Mouse (Mus musculus): ENCODE results near the gene Dbf4. TPM values are rescaled to one million over a fixed set of nuclear protein-coding genes. Genes with fewer than 3 reads are reported as not detected.

The Dbf4 gene
- polyA plus RNA-seq, 1 experiment from 2014 or later, result 13.9 TPM

DNA sequence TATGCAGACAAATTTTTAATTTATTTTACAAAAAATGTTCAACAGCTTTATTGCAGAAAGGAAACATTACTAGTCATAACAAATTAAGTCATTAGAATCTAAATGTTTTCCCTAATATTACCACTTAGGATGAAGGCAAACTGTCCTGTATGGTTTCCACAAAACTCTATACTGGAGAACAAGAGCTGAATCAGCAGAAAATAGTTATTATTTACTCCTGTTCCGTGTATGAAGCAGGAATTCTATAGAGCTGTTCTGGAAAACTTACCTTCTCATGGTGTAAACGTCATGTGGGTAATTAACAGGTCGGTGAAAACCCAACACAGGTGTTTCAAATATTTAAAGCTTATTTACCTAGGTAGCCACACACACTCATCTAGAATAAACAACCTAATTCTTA lies 1.1 kb downstream of the Dbf4 start:
- ATAC-seq (ENCODE audit: low FRiP score), result no peak
- H3K4me2 ChIP-seq (replicated peaks), result peak overlapping the region; percentile 87
- 17% methylated on average over 3 of the region's 3 CpGs for WGBS
- no peak overlapping the region for H3K27ac ChIP-seq
- H3K9me3 ChIP-seq (ENCODE audit: control insufficient read depth, low read length), result no peaks in the 10 kb centered on the region
- peak overlapping the region; percentile 84 for H3K4me3 ChIP-seq (replicated peaks; ENCODE audit: low read length)
- H3K36me3 ChIP-seq (replicated peaks; ENCODE audit: control insufficient read depth, insufficient read depth), result 0 out of 2 replicates have a peak, but pooled peaks cover 3% of the 10 kb centered on the region
- peak overlapping the region; percentile 82; the same call in 1 of the 2 replicates for H3K9ac ChIP-seq
- DNase-seq (ENCODE audit: low spot score), result no peak
- H3K27me3 ChIP-seq (ENCODE audit: control insufficient read depth, insufficient read depth, low read length), result no peaks in the 10 kb centered on the region
- peaks cover 12% of the 10 kb centered on the region for H3K4me1 ChIP-seq (replicated peaks; ENCODE audit: control insufficient read depth, insufficient read depth, low read length)

DNA sequence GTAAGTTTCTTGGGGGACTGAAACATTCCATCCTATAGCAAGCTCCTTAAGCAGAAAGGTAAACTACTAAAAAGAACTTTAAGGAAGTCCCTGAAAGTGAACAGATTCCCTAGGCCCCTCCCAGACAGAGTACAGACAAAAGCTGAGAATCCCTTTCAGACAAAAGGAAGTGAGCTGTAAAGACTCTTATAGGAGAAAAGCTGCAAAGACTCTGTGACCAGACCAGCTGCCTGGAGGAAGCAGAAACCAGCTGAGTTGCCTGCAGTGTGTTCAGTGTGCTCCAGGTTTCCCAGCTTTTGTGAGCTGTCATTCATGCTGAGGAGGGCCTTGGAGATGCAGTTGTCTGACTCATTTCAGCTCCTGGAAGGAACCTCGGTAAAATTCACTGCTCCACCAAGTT lies 5.1 kb downstream of the Dbf4 start:
- no peak overlapping the region for H3K4me3 ChIP-seq (replicated peaks; ENCODE audit: low read length)
- H3K27ac ChIP-seq, result no peak overlapping the region
- 25% methylated on average over 1 of the region's 1 CpGs for WGBS
- no peak for ATAC-seq (ENCODE audit: low FRiP score)
- H3K4me2 ChIP-seq (replicated peaks), result no peak overlapping the region
- peaks cover 3% of the 10 kb centered on the region; the same call in 1 of the 2 replicates for H3K36me3 ChIP-seq (replicated peaks; ENCODE audit: control insufficient read depth, insufficient read depth)
- H3K4me1 ChIP-seq (replicated peaks; ENCODE audit: control insufficient read depth, insufficient read depth, low read length), result peaks cover 5% of the 10 kb centered on the region
- no peak for DNase-seq (ENCODE audit: low spot score)
- H3K9me3 ChIP-seq (ENCODE audit: control insufficient read depth, low read length), result no peaks in the 10 kb centered on the region
- no peak overlapping the region for H3K9ac ChIP-seq
- no peaks in the 10 kb centered on the region for H3K27me3 ChIP-seq (ENCODE audit: control insufficient read depth, insufficient read depth, low read length)

DNA sequence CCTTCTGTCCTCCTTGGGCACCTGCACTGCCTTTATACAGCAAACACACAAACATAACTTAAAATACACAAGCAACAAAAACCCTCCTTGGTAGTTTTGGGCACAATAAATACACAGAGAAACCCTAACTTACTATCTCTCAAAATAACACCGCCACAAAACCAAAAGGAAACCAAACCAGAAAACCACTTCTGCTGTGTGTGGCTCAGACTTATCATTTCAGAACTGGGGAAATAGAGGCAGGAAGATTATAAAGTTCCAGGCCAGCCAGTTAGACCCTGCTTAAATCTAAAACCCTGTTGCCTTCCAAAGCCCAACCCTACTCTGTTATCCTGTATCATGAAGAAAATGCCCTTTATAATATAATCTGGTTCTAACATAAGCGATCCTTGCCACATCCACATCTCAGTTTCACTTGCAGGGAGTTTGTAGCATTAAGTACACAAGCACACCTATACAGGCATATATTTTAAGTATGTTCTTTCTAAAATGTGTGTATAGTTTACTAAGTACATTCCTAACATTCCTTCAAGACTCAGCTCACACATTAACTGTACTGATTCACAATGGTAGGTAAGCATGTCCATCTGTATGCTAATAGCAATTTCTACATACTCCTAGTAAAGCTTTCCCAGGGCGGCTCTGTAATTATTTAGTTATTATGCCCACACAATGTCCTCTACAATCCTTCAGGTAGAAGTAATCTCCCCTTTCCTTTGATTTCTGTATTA lies 5.7 kb downstream of the Dbf4 start:
- H3K36me3 ChIP-seq (replicated peaks; ENCODE audit: control insufficient read depth, insufficient read depth), result peaks cover 5% of the 10 kb centered on the region
- H3K27me3 ChIP-seq (ENCODE audit: control insufficient read depth, insufficient read depth, low read length), result no peaks in the 10 kb centered on the region
- peaks cover 5% of the 10 kb centered on the region for H3K4me1 ChIP-seq (replicated peaks; ENCODE audit: control insufficient read depth, insufficient read depth, low read length)
- ATAC-seq (ENCODE audit: low FRiP score), result no peak
- no peak for DNase-seq (ENCODE audit: low spot score)
- no peak overlapping the region for H3K4me2 ChIP-seq (replicated peaks)
- no peak overlapping the region for H3K27ac ChIP-seq
- WGBS, result 95% methylated on average over 3 of the region's 3 CpGs
- no peak overlapping the region for H3K4me3 ChIP-seq (replicated peaks; ENCODE audit: low read length)
- H3K9me3 ChIP-seq (ENCODE audit: control insufficient read depth, low read length), result no peaks in the 10 kb centered on the region
- H3K9ac ChIP-seq, result no peak overlapping the region

- H3K4me2 ChIP-seq (replicated peaks), result no peak overlapping the region
- peaks cover 33% of the 10 kb centered on the region for H3K36me3 ChIP-seq (replicated peaks; ENCODE audit: control insufficient read depth, insufficient read depth)
- 93% methylated on average over 4 of the region's 4 CpGs for WGBS
- no peaks in the 10 kb centered on the region for H3K9me3 ChIP-seq (ENCODE audit: control insufficient read depth, low read length)
- H3K27ac ChIP-seq, result no peak overlapping the region
- no peaks in the 10 kb centered on the region for H3K4me1 ChIP-seq (replicated peaks; ENCODE audit: control insufficient read depth, insufficient read depth, low read length)
- ATAC-seq (ENCODE audit: low FRiP score) (no peak), DNase-seq (ENCODE audit: low spot score) (no peak)
- H3K27me3 ChIP-seq (ENCODE audit: control insufficient read depth, insufficient read depth, low read length), result no peaks in the 10 kb centered on the region
- H3K4me3 ChIP-seq (replicated peaks; ENCODE audit: low read length), result no peak overlapping the region
- H3K9ac ChIP-seq, result no peak overlapping the region
These were observed 13.8 kb downstream of the Dbf4 start for GRCm38 (mm10) chr5:8408746-8409145.

- Histone ChIP-seq H3K27ac (no peak overlapping the region), H3K36me3 (replicated peaks; ENCODE audit: control insufficient read depth, insufficient read depth) (peaks cover 46% of the 10 kb centered on the region), H3K4me1 (replicated peaks; ENCODE audit: control insufficient read depth, insufficient read depth, low read length) (no peaks in the 10 kb centered on the region), H3K9ac (no peak overlapping the region), H3K4me2 (replicated peaks) (no peak overlapping the region), H3K9me3 (ENCODE audit: control insufficient read depth, low read length) (no peaks in the 10 kb centered on the region), H3K27me3 (ENCODE audit: control insufficient read depth, insufficient read depth, low read length) (no peaks in the 10 kb centered on the region), H3K4me3 (replicated peaks; ENCODE audit: low read length) (no peak overlapping the region)
- ATAC-seq (ENCODE audit: low FRiP score) (no peak), DNase-seq (ENCODE audit: low spot score) (no peak)
- WGBS, result 95% methylated on average over 13 of the region's 13 CpGs
These were observed 24.8 kb downstream of the Dbf4 start for GRCm38 (mm10) chr5:8397587-8398249.

GRCm38 (mm10) chr5:8393891-8394583 lies 28.5 kb downstream of the Dbf4 start:
- Histone ChIP-seq H3K4me1 (replicated peaks; ENCODE audit: control insufficient read depth, insufficient read depth, low read length) (no peaks in the 10 kb centered on the region), H3K4me2 (replicated peaks) (no peak overlapping the region), H3K27me3 (ENCODE audit: control insufficient read depth, insufficient read depth, low read length) (no peaks in the 10 kb centered on the region), H3K9ac (no peak overlapping the region), H3K4me3 (replicated peaks; ENCODE audit: low read length) (no peak overlapping the region), H3K9me3 (ENCODE audit: control insufficient read depth, low read length) (no peaks in the 10 kb centered on the region), H3K27ac (no peak overlapping the region), H3K36me3 (replicated peaks; ENCODE audit: control insufficient read depth, insufficient read depth) (peaks cover 22% of the 10 kb centered on the region)
- ATAC-seq (ENCODE audit: low FRiP score) (no peak), DNase-seq (ENCODE audit: low spot score) (no peak)
- 84% methylated on average over 1 of the region's 1 CpGs for WGBS

- no peak overlapping the region for H3K4me2 ChIP-seq (replicated peaks)
- no peaks in the 10 kb centered on the region for H3K27me3 ChIP-seq (ENCODE audit: control insufficient read depth, insufficient read depth, low read length)
- H3K9me3 ChIP-seq (ENCODE audit: control insufficient read depth, low read length), result no peaks in the 10 kb centered on the region
- no peaks in the 10 kb centered on the region for H3K4me1 ChIP-seq (replicated peaks; ENCODE audit: control insufficient read depth, insufficient read depth, low read length)
- DNase-seq (ENCODE audit: low spot score), result no peak
- H3K27ac ChIP-seq, result no peak overlapping the region
- ATAC-seq (ENCODE audit: low FRiP score), result no peak
- no peak overlapping the region for H3K9ac ChIP-seq
- H3K4me3 ChIP-seq (replicated peaks; ENCODE audit: low read length), result no peak overlapping the region
- H3K36me3 ChIP-seq (replicated peaks; ENCODE audit: control insufficient read depth, insufficient read depth), result no peaks in the 10 kb centered on the region
- WGBS, result 88% methylated on average over 5 of the region's 5 CpGs
These were observed 48.1 kb downstream of the Dbf4 start for GRCm38 (mm10) chr5:8374297-8374906.

DNA sequence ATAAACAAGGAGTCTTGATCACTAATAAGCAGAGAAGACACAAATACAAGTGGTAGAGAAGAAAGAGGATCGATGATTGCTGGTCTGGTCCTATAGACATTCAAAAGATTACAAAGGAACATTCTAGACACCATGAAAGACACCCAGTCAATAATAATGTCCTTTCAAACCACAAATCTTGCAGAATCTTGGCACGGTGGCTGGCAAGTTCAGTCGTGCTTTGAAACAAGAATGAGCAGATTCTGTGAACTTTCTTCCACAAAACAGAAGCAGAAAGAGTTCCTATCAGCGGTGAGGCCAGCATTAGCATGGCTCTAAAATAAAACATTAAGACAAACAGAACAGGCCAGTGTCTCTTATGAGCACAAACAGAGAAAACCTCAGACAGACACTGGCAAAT lies 49.1 kb downstream of the Dbf4 start:
- Histone ChIP-seq H3K4me2 (replicated peaks) (no peak overlapping the region), H3K27ac (no peak overlapping the region), H3K9me3 (ENCODE audit: control insufficient read depth, low read length) (no peaks in the 10 kb centered on the region), H3K4me3 (replicated peaks; ENCODE audit: low read length) (no peak overlapping the region), H3K9ac (no peak overlapping the region), H3K36me3 (replicated peaks; ENCODE audit: control insufficient read depth, insufficient read depth) (no peaks in the 10 kb centered on the region), H3K27me3 (ENCODE audit: control insufficient read depth, insufficient read depth, low read length) (no peaks in the 10 kb centered on the region; the same call in 1 of the 2 replicates), H3K4me1 (replicated peaks; ENCODE audit: control insufficient read depth, insufficient read depth, low read length) (no peaks in the 10 kb centered on the region)
- DNase-seq (ENCODE audit: low spot score) (no peak), ATAC-seq (ENCODE audit: low FRiP score) (no peak)
- WGBS, result 73% methylated on average over 4 of the region's 4 CpGs

DNA sequence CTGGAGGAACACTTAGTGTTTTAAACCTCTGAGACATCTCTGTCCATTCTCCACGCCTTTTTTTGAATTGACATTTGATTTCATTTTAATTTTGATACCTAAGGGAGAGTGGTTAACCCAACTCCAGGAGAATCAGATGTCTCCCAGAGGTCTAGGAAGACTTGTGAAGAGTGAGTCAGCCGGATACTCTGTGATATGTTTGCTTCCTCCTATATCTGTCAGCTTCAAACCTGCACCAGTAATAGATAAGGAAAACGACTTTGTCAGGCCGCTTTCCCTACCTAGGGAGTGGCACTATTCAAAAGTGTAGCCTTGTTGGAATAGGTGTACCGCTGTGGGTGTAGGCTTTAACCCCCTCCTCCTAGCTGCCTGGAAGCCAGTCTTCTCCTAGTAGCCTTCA lies 53.7 kb downstream of the Dbf4 start:
- H3K9ac ChIP-seq, result no peak overlapping the region
- 87% methylated on average over 5 of the region's 5 CpGs for WGBS
- no peak overlapping the region for H3K4me3 ChIP-seq (replicated peaks; ENCODE audit: low read length)
- no peak for ATAC-seq (ENCODE audit: low FRiP score)
- H3K36me3 ChIP-seq (replicated peaks; ENCODE audit: control insufficient read depth, insufficient read depth), result no peaks in the 10 kb centered on the region; the same call in 1 of the 2 replicates
- no peaks in the 10 kb centered on the region for H3K9me3 ChIP-seq (ENCODE audit: control insufficient read depth, low read length)
- H3K4me2 ChIP-seq (replicated peaks), result 0 out of 2 replicates have a peak overlapping the region, but pooled peaks have one; percentile 52
- H3K27ac ChIP-seq, result no peak overlapping the region
- no peak for DNase-seq (ENCODE audit: low spot score)
- H3K27me3 ChIP-seq (ENCODE audit: control insufficient read depth, insufficient read depth, low read length), result no peaks in the 10 kb centered on the region; the same call in 1 of the 2 replicates
- H3K4me1 ChIP-seq (replicated peaks; ENCODE audit: control insufficient read depth, insufficient read depth, low read length), result peaks cover 11% of the 10 kb centered on the region

Measured in hindbrain, embryonic 14.5 days (tissue).